Mouse (Mus musculus) gonadal fat pad, adult 2 months (tissue): ENCODE measurements at regions not wholly inside any gene's neighbourhood (a gene's known extent, or its start where the extent isn't known, plus 50 kb on each side); places are given as distances from the start of the nearest gene placed in this dataset.
A peak's percentile ranks its signal among the peaks of the same experiment; 100 is the strongest.

Experiments used
- DNase-seq: peaks from one replicate; pipeline ENCODE4 v3.0.0-alpha.2; 2012; ENCODE audit warnings: low read depth

DNA sequence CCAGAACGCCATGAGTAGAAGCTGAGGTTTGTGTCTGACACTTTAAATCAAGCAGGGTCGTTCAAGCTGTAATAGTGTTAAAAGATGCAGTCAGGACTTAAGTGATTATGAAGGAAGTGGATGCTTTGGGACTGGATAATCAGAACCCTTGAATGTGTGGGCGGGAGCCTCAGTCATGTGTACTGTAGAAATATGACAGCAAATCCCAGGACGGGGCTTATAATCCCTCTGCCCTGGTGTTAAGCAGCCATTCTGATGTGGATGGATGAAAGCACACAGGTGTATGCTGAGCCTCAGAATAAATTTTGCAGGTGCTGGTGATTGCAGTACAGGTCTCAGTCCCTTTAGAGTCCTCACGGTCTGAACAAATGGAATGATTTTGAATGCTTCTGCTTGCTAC is 290.8 kb upstream of the Alcam start:
- no peak for DNase-seq

DNA sequence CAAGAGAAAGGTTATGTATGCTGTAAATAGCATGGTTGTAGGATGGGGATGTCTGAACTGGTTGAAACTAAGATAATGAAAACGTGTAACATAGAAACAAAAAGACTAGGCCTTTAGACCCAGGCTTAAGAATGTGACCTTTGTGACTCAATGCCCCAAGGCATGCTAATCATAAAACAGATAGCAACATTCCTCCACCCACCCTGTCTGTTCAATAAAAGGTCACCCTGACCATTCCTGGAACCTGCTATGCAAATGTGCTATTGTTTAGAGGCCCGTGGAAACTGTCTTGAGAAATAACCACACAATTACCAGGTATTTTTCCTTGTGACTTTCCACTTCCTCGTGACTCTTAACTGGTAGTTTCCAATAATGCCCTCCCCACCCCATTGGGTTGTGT is 288.3 kb upstream of the Alcam start:
- no peak for DNase-seq

DNA sequence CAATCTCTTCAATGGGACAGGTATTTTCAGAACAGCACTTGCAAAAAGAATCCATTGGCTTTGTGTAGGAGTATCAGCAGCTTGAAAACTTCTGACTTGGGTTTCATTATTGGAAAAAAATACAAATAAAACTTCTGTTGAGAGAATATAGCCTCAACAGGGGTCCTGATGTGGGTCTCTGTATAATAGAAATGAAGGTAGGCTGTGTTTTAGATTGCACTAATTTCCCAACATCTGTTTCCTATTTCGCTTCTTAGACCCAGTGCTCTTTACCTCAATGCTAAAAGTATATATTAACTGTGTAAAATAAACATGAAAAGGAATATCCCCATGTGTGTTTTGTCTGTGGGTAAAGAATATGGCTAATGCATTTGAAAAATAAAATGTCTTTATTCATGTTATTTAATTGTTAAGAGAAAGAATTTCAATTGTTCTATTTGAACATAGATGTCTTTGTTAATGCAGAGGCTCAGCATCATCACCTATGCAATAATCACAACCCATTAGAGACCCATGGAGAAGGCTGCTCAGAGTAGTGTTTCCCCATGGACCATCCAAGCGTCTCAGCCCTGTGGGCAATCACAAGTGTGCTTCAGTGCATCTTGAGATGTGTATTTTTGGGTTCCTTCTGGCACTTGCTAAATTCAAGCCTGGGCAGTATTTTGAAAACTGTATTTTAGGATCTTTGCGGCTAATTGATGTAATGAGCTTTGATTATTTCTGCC is 272.4 kb upstream of the Alcam start:
- no peak for DNase-seq

DNA sequence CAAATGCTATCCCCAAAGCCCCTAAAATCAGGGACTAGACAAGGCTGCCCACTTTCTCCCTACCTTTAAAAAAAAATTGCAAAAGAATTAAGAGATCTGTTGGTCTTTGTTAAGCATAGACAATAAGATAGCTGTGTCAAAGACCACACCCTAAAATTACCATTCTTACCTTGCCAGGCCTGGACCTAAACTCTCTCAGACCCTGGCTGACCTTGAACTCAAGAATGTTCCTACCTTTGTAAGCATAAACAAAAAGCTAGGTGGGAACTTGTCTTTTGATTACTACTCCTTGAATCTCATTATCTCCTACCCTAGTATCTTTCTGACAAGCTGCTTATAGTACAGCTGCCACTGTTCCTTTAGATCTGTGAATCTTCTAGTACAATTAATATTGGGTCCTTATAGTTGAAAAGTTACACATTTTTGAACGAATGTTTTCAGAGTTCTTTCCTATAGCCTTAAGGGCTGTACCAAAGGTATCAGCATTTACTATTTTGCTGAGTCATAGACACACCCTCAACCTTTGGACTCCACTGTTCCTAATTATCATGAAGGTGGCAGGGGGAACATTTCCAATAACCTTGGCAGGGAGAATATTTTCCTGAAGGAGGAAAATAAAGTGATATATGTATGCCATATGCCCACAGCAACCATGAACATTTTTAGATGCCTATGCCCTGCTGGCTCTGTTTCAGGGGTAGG is 264.5 kb upstream of the Alcam start:
- no peak for DNase-seq

DNA sequence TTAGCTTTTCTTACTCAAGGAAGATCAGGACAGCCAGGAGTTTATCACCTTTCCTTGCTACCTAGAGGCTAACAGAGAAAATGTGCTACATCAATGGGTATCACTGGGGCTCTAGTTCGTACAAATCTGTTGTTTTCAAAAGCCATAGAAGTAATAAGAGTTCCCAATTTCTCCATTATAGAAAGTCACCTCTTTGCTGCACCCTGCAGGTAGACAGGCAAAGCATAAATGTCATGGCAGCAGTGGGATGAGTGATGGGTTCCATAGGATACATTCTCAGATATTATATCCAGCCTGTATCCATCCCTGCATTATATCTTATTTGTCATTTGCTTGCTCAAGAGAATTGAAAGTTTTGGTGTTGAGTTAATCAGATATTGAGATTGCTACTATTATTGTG is 236.4 kb upstream of the Alcam start:
- DNase-seq: no peak

DNA sequence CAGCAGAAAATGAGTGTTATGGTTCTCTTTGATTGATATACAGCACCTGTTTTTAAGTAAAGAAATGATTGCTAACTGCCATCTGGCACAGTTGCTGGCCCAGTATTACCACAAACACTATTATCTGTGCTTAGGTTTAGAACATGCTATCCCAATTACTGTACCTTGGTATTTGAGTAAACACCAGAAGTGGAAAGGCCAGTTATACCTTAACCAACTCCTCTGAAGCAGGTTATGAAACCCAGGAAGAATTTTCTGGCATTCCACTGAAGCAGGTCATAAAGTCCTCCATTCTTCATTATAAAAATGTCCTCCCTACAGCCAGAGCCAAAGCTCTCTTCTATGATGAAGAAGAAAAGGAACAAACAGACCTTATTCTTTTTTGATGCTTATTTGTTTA is 201.0 kb upstream of the Alcam start:
- peak; percentile 58 for DNase-seq
